Mouse (Mus musculus): ENCODE measurements around the gene Irf9. TPM values are rescaled to one million over a fixed set of nuclear protein-coding genes. Genes with fewer than 3 reads are reported as not detected.
A peak's percentile ranks its signal among the peaks of the same experiment; 100 is the strongest.

The Irf9 gene
- total RNA-seq, 2 experiments from 2014 or later, result 20.0 to 26.2 TPM

DNA sequence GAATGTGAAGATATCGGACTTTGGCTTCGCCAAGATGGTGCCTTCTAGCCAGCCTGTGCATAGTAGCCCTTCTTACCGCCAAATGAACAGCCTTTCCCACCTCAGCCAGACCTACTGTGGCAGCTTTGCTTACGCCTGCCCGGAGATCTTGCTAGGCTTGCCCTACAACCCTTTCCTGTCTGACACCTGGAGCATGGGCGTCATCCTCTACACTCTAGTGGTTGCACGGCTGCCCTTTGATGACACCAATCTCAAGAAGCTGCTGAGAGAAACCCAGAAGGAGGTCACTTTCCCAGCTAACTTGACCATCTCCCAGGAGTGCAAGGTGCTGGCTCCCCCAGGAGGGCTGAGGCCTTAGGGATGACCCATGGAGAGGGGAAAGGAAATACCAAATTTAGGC is 48.2 kb downstream of the Irf9 start:
- no peak for DNase-seq (ENCODE audit: low spot score in 2 of 2)

DNA sequence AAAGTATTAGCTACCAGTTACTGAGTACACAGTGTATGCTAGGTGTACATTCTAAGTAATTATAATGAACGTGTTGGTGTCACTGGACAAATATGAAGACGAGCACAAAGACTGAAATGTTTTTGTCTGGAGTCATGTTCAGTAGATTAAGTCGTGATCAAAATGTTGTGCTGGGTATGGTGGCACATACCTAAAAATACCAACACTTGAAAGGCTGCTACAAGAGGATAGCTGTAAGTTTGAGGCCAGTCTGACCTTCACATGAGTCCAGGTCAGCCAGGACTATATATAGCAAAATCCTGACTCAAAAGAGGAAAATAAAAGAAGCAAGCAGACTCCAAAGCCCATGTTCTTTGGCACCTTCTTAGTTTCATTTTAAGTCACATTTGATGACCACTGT is 53.6 kb downstream of the Irf9 start:
- no peak for DNase-seq (ENCODE audit: low spot score in 2 of 2)

DNA sequence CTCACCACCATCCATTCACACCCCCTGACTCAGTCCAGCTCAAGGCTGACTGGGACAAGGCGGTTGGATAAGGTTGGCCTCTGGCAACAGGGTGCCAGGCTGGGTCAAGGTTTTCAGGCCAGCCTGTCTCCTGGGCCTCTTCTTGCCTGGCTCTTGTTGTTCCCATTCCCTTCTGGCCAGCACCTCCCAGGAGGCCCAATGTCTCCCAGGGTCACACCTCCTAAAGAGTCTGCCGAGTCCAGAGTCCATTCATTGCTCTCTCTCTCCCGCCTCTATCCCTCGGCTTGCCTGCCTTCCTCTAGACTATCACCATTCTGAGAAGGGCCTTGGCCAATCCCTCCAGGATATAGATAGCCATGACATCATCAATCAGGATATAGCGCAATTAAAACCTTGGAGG is 54.6 kb downstream of the Irf9 start:
- peak in 1 of 2 experiments; percentile 47 for DNase-seq (ENCODE audit: low spot score in 2 of 2)

Other genes starting within 250 kb of the Irf9 start
- 100 to 1,000 TPM in 1 of 2 experiments, 10 to 100 TPM in 1; 79.4 to 114 TPM for gene Dhrs4, start 124.8 kb upstream of the Irf9 start, total RNA-seq (2021)
- gene Carmil3, start 112.9 kb upstream of the Irf9 start, total RNA-seq (2021), result 1 to 10 TPM; 4.8 to 5.4 TPM
- under 1 TPM in 1 of 2 experiments, not detected in 1; 0.13 TPM for gene Cpne6, start 93.1 kb upstream of the Irf9 start, total RNA-seq (2021)
- gene Nrl, start 78.6 kb upstream of the Irf9 start, total RNA-seq (2021), result not detected
- gene Pck2, start 63.3 kb upstream of the Irf9 start, total RNA-seq (2021), result 10 to 100 TPM; 21.6 to 31.7 TPM
- 100 to 1,000 TPM; 107 to 153 TPM for gene Dcaf11, start 43.6 kb upstream of the Irf9 start, total RNA-seq (2021)
- 1 to 10 TPM in 1 of 2 experiments, not detected in 1; 1.5 TPM for gene A730061H03Rik, start 43.2 kb upstream of the Irf9 start, total RNA-seq (2021)
- gene Fitm1, start 28.0 kb upstream of the Irf9 start, total RNA-seq (2021), result 1 to 10 TPM in 1 of 2 experiments, under 1 TPM in 1; 0.96 to 2.3 TPM
- 100 to 1,000 TPM; 231 to 367 TPM for gene Psme1, start 25.4 kb upstream of the Irf9 start, total RNA-seq (2021)
- gene Emc9, start 18.3 kb upstream of the Irf9 start, total RNA-seq (2021), result 10 to 100 TPM; 27.5 to 45.7 TPM
- 100 to 1,000 TPM; 400 to 422 TPM for gene Psme2, start 12.5 kb upstream of the Irf9 start, total RNA-seq (2021)
- 10 to 100 TPM; 28.1 to 36.0 TPM for gene Rnf31, start 11.9 kb upstream of the Irf9 start, total RNA-seq (2021)
- gene Rec8, start 14.5 kb downstream of the Irf9 start, total RNA-seq (2021), result 1 to 10 TPM; 3.5 to 7.4 TPM
- gene Ipo4, start 32.4 kb downstream of the Irf9 start, total RNA-seq (2021), result 100 to 1,000 TPM in 1 of 2 experiments, 10 to 100 TPM in 1; 95.4 to 122 TPM
- 1 to 10 TPM in 1 of 2 experiments, not detected in 1; 2.1 TPM for gene Gm49378, start 34.3 kb downstream of the Irf9 start, total RNA-seq (2021)
- gene Tm9sf1, start 40.2 kb downstream of the Irf9 start, total RNA-seq (2021), result 10 to 100 TPM; 70.2 to 84.9 TPM
- gene Tssk4, start 46.6 kb downstream of the Irf9 start, total RNA-seq (2021), result 1 to 10 TPM in 1 of 2 experiments, under 1 TPM in 1; 0.58 to 1.2 TPM
- gene Mdp1, start 56.9 kb downstream of the Irf9 start, total RNA-seq (2021), result 10 to 100 TPM; 37.1 to 59.5 TPM
- gene Gmpr2, start 68.4 kb downstream of the Irf9 start, total RNA-seq (2021), result 10 to 100 TPM; 24.0 to 24.5 TPM
- 100 to 1,000 TPM; 312 to 368 TPM for gene Nedd8, start 68.6 kb downstream of the Irf9 start, total RNA-seq (2021)
- 10 to 100 TPM; 34.3 to 59.4 TPM for gene Tinf2, start 78.2 kb downstream of the Irf9 start, total RNA-seq (2021)
- under 1 TPM; 0.29 to 0.30 TPM for gene Tgm1, start 110.4 kb downstream of the Irf9 start, total RNA-seq (2021)
- gene Rabggta, start 118.7 kb downstream of the Irf9 start, total RNA-seq (2021), result 10 to 100 TPM; 15.9 to 20.0 TPM
- gene Dhrs1, start 142.1 kb downstream of the Irf9 start, total RNA-seq (2021), result 10 to 100 TPM; 60.4 to 72.0 TPM
- 10 to 100 TPM; 14.0 to 14.3 TPM for gene Nop9, start 142.1 kb downstream of the Irf9 start, total RNA-seq (2021)
- gene Cideb, start 154.9 kb downstream of the Irf9 start, total RNA-seq (2021), result 1 to 10 TPM in 1 of 2 experiments, under 1 TPM in 1; 0.76 to 2.3 TPM
- gene Ltb4r2, start 157.9 kb downstream of the Irf9 start, total RNA-seq (2021), result not detected
- under 1 TPM; 0.42 to 0.50 TPM for gene Ltb4r1, start 162.4 kb downstream of the Irf9 start, total RNA-seq (2021)
- 10 to 100 TPM in 1 of 2 experiments, 1 to 10 TPM in 1; 8.3 to 17.1 TPM for gene Adcy4, start 180.5 kb downstream of the Irf9 start, total RNA-seq (2021)
- 1 to 10 TPM; 3.6 to 4.5 TPM for gene Ripk3, start 185.3 kb downstream of the Irf9 start, total RNA-seq (2021)
- gene Nfatc4, start 219.6 kb downstream of the Irf9 start, total RNA-seq (2021), result 10 to 100 TPM; 17.4 to 21.4 TPM